In the genomic region with DNA sequence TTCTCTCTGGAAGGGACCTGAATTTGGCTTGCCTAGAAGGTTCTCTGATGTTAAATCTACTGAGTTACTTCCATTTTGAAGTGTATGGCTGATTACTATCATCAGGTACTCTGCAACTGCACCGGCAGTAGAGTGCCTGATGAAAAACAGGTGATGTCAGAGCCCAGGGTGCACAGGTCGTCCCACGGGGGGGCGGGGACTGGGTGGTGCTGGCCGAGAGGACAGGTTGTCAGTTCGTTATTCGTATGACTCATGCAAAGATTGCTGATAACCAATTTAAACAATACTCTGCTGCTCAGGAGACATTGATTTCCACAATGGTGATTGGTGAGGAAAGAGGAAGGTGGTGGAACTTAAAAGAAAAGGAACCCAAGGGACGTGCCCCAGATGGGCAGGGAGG, we compare ENCODE assay signal across 24 mouse cellular contexts.
DNase-seq lines count a peak whose midpoint lies in the region; ATAC-seq and TF ChIP-seq lines count a peak whose summit lies in the region.
"Had no signal": no experiment of that assay in that cellular context is flagged by ENCODE, and none has a peak within 500 bp of the region (broad histone marks: within the 10 kb centered on the region; RNA-seq: fewer than 3 reads in every experiment).

No protein-coding gene starts in this region.

- H3K27me3 ChIP-seq in liver, adult 2 months (ENCODE audit: control insufficient read depth, insufficient read depth, low read length), result no peaks in the 10 kb centered on the region
- no peaks in the 10 kb centered on the region for H3K27me3 ChIP-seq in liver, embryonic 11.5 days (replicated peaks; ENCODE audit: control insufficient read depth, insufficient read depth, low read length)
- H3K27me3 ChIP-seq in intestine, embryonic 14.5 days (replicated peaks; ENCODE audit: control insufficient read depth, insufficient read depth, low read length), result no peaks in the 10 kb centered on the region
- no peaks in the 10 kb centered on the region for H3K27me3 ChIP-seq in stomach, embryonic 15.5 days (replicated peaks)
- H3K27me3 ChIP-seq: hindbrain, embryonic 13.5 days; liver, embryonic 13.5 days; lung, embryonic 15.5 days; midbrain, embryonic 12.5 days had no signal

- H3K9me3 ChIP-seq in liver, embryonic 11.5 days (ENCODE audit: control insufficient read depth, low read length), result no peaks in the 10 kb centered on the region
- no peaks in the 10 kb centered on the region for H3K9me3 ChIP-seq in intestine, embryonic 14.5 days (ENCODE audit: control insufficient read depth, low read length)
- no peaks in the 10 kb centered on the region for H3K9me3 ChIP-seq in stomach, embryonic 15.5 days
- H3K9me3 ChIP-seq: embryonic facial prominence, embryonic 13.5 days; heart, embryonic 10.5 days; hindbrain, embryonic 13.5 days; limb, embryonic 10.5 days; liver, embryonic 13.5 days; lung, embryonic 15.5 days; midbrain, embryonic 12.5 days; neural tube, embryonic 12.5 days had no signal

- TF ChIP-seq POLR2A in liver, adult 2 months (IDR thresholded peaks at IDR 0.05; ENCODE audit: extremely low read depth, insufficient read depth, low read length), result no peak

- peak; percentile 19 for DNase-seq in liver, adult 2 months (ENCODE audit: extremely low read depth, low read depth, low spot score)
- DNase-seq in liver, embryonic 11.5 days (ENCODE audit: low spot score), result no peak
- peak; percentile 60 for DNase-seq in CD4-positive, CD25-positive, alpha-beta regulatory T cell, adult 2 months (ENCODE audit: low read depth, low spot score)
- peak; percentile 59 for DNase-seq in intestine, embryonic 14.5 days (ENCODE audit: low spot score)
- no peak for DNase-seq in frontal cortex, postnatal 10 days (ENCODE audit: low spot score in 2 of 2)
- no peak for DNase-seq in ovary, postnatal 10 days (ENCODE audit: low spot score)
- DNase-seq in embryo, embryonic 10.5 days (ENCODE audit: low spot score), result no peak
- DNase-seq: adrenal gland, adult 8-10 months; cerebellum, postnatal 10 days; heart, postnatal 14 days; kidney, adult 18-20 months; kidney, postnatal 10 days; liver, embryonic 13.5 days; spleen, adult 18-20 months; thymus, postnatal 25 days had no signal

- H3K4me2 ChIP-seq in liver, embryonic 11.5 days, result no peak overlapping the region
- no peak overlapping the region for H3K4me2 ChIP-seq in intestine, embryonic 14.5 days (ENCODE audit: low read length)
- H3K4me2 ChIP-seq in stomach, embryonic 15.5 days, result no peak overlapping the region
- H3K4me2 ChIP-seq: embryonic facial prominence, embryonic 13.5 days; hindbrain, embryonic 13.5 days; liver, embryonic 13.5 days; lung, embryonic 15.5 days; midbrain, embryonic 12.5 days; neural tube, embryonic 12.5 days had no signal

- no peak overlapping the region for H3K4me3 ChIP-seq in liver, adult 2 months (ENCODE audit: insufficient read depth, low read depth, low read length)
- no peak overlapping the region for H3K4me3 ChIP-seq in liver, embryonic 11.5 days (ENCODE audit: low read depth, low read length)
- no peak overlapping the region for H3K4me3 ChIP-seq in intestine, embryonic 14.5 days (ENCODE audit: low read depth, low read length)
- H3K4me3 ChIP-seq in stomach, embryonic 15.5 days (replicated peaks), result no peak overlapping the region
- H3K4me3 ChIP-seq: embryonic facial prominence, embryonic 13.5 days; heart, embryonic 10.5 days; hindbrain, embryonic 13.5 days; limb, embryonic 10.5 days; liver, embryonic 13.5 days; lung, embryonic 15.5 days; midbrain, embryonic 12.5 days; neural tube, embryonic 12.5 days had no signal

- H3K79me2 ChIP-seq in liver, adult 2 months (ENCODE audit: control insufficient read depth, insufficient read depth, low read length), result no peaks in the 10 kb centered on the region

- no peaks in the 10 kb centered on the region; the same call in 1 of the 2 replicates for H3K4me1 ChIP-seq in liver, adult 2 months (ENCODE audit: control insufficient read depth, insufficient read depth, low read length)
- no peaks in the 10 kb centered on the region for H3K4me1 ChIP-seq in liver, embryonic 11.5 days (replicated peaks; ENCODE audit: control insufficient read depth, insufficient read depth, low read length)
- no peaks in the 10 kb centered on the region for H3K4me1 ChIP-seq in intestine, embryonic 14.5 days (replicated peaks; ENCODE audit: control insufficient read depth, insufficient read depth, low read length)
- H3K4me1 ChIP-seq in stomach, embryonic 15.5 days, result no peaks in the 10 kb centered on the region
- H3K4me1 ChIP-seq: embryonic facial prominence, embryonic 13.5 days; heart, embryonic 10.5 days; hindbrain, embryonic 13.5 days; liver, embryonic 13.5 days; lung, embryonic 15.5 days; midbrain, embryonic 12.5 days; neural tube, embryonic 12.5 days had no signal

- no peak for TF ChIP-seq CTCF in liver, adult 2 months (IDR thresholded peaks at IDR 0.05; ENCODE audit: low read depth, low read length)

- WGBS in liver, adult 2 months, result 17% methylated on average over 8 of the region's 8 CpGs
- 40% methylated on average over 8 of the region's 8 CpGs for WGBS in liver, embryonic 11.5 days
- WGBS in intestine, embryonic 14.5 days, result 54% methylated on average over 8 of the region's 8 CpGs
- 48% methylated on average over 8 of the region's 8 CpGs for WGBS in stomach, embryonic 15.5 days

- no peak overlapping the region for H3K27ac ChIP-seq in liver, adult 2 months (replicated peaks; ENCODE audit: insufficient read depth, low read depth, low read length)
- H3K27ac ChIP-seq in liver, embryonic 11.5 days (ENCODE audit: low read depth, low read length), result no peak overlapping the region
- H3K27ac ChIP-seq in intestine, embryonic 14.5 days (ENCODE audit: low read depth), result no peak overlapping the region
- no peak overlapping the region for H3K27ac ChIP-seq in stomach, embryonic 15.5 days
- H3K27ac ChIP-seq: embryonic facial prominence, embryonic 13.5 days; heart, embryonic 10.5 days; hindbrain, embryonic 13.5 days; limb, embryonic 10.5 days; liver, embryonic 13.5 days; lung, embryonic 15.5 days; midbrain, embryonic 12.5 days; neural tube, embryonic 12.5 days had no signal

- H3K36me3 ChIP-seq in liver, adult 2 months (ENCODE audit: control insufficient read depth, insufficient read depth, low read length), result no peaks in the 10 kb centered on the region
- no peaks in the 10 kb centered on the region for H3K36me3 ChIP-seq in liver, embryonic 11.5 days (ENCODE audit: control insufficient read depth, insufficient read depth, low read length)
- no peaks in the 10 kb centered on the region for H3K36me3 ChIP-seq in intestine, embryonic 14.5 days (ENCODE audit: control insufficient read depth, insufficient read depth, low read length)
- H3K36me3 ChIP-seq in stomach, embryonic 15.5 days, result no peaks in the 10 kb centered on the region
- H3K36me3 ChIP-seq: embryonic facial prominence, embryonic 13.5 days; heart, embryonic 10.5 days; hindbrain, embryonic 13.5 days; limb, embryonic 10.5 days; liver, embryonic 13.5 days; lung, embryonic 15.5 days; midbrain, embryonic 12.5 days; neural tube, embryonic 12.5 days had no signal

- ATAC-seq in liver, embryonic 11.5 days (replicated peaks; ENCODE audit: low FRiP score), result no peak
- peak; percentile 92 for ATAC-seq in intestine, embryonic 14.5 days (replicated peaks; ENCODE audit: low FRiP score, low TSS enrichment, low read depth)
- ATAC-seq in stomach, embryonic 15.5 days (ENCODE audit: insufficient read depth, low FRiP score, low read depth), result peak; percentile 87
- ATAC-seq: forebrain, embryonic 14.5 days had no signal

- H3K9ac ChIP-seq in liver, adult 2 months (ENCODE audit: low read depth, low read length), result no peak overlapping the region
- H3K9ac ChIP-seq in liver, embryonic 11.5 days (ENCODE audit: low read depth, low read length), result no peak overlapping the region
- no peak overlapping the region for H3K9ac ChIP-seq in intestine, embryonic 14.5 days (ENCODE audit: low read length)
- no peak overlapping the region for H3K9ac ChIP-seq in stomach, embryonic 15.5 days
- H3K9ac ChIP-seq: embryonic facial prominence, embryonic 13.5 days; hindbrain, embryonic 13.5 days; liver, embryonic 13.5 days; lung, embryonic 15.5 days; midbrain, embryonic 12.5 days; neural tube, embryonic 12.5 days had no signal

Comparison
In these comparisons a context has a peak if more than half of its experiments do, and no peak if none do; other contexts are left out.
1. DNase-seq: peak in liver, adult 2 months (single experiment), CD4-positive, CD25-positive, alpha-beta regulatory T cell, adult 2 months (single experiment) and intestine, embryonic 14.5 days (single experiment); none in liver, embryonic 11.5 days (single experiment), frontal cortex, postnatal 10 days (0 of 2), ovary, postnatal 10 days (single experiment) and embryo, embryonic 10.5 days (single experiment).